Mouse (Mus musculus) CH12.LX (cell line): Measurements from ENCODE around the gene Gm20388. TPM values are rescaled to one million over a fixed set of nuclear protein-coding genes. Genes with fewer than 3 reads are reported as not detected.
A peak's percentile ranks its signal among the peaks of the same experiment; 100 is the strongest.

ENCODE experiments used
- DNase-seq: peaks from one replicate; pipeline ENCODE4 v3.0.0-alpha.2; 2013; ENCODE audit errors: extremely low read depth
- H3K27ac ChIP-seq: 2 replicates; pipeline ENCODE4 v1.5.1; 2012; ENCODE audit warnings: low read depth, mild to moderate bottlenecking, control low read depth, moderate library complexity; ENCODE audit not compliant: insufficient read depth
- H3K27me3 ChIP-seq: replicated peaks from 2 replicates; pipeline ENCODE3; 2012; ENCODE audit warnings: inconsistent platforms
- H3K36me3 ChIP-seq, 2 experiments: replicated peaks in 1 of 2; 2 replicates each; pipeline versions ENCODE3 to v1.6.1; 2012; ENCODE audit warnings: inconsistent platforms in 1 of 2, low read length in 1 of 2, mild to moderate bottlenecking in 1 of 2, mixed read lengths in 1 of 2, moderate library complexity in 1 of 2; ENCODE audit not compliant: control insufficient read depth in 1 of 2, insufficient read depth in 1 of 2
- H3K4me1 ChIP-seq, 2 experiments: 2 replicates each; pipeline ENCODE4 v1.6.1; 2012; ENCODE audit warnings: inconsistent platforms in 1 of 2, moderate library complexity in 1 of 2; ENCODE audit not compliant: insufficient read depth in 2 of 2, control insufficient read depth in 1 of 2
- H3K4me2 ChIP-seq: 2 replicates; pipeline ENCODE4 v1.6.1; 2012; ENCODE audit warnings: low read depth, mild to moderate bottlenecking, control low read depth; ENCODE audit not compliant: poor library complexity, insufficient read depth, severe bottlenecking
- H3K4me3 ChIP-seq, 3 experiments: fragments of 150-350 bp in 1 of 3; sonication (generic) in 1 of 3; replicated peaks in 1 of 3; 2 replicates each; pipeline versions ENCODE3 to v1.5.1; 2011 to 2012; ENCODE audit warnings: low read depth in 2 of 3, low read length in 2 of 3, mild to moderate bottlenecking in 2 of 3, moderate library complexity in 2 of 3, control low read depth in 1 of 3, improper control_type of control experiment in 1 of 3, inconsistent platforms in 1 of 3, mixed read lengths in 1 of 3; ENCODE audit not compliant: poor library complexity in 1 of 3
- H3K79me2 ChIP-seq: replicated peaks from 2 replicates; pipeline ENCODE4 v1.6.1; 2012; ENCODE audit warnings: mild to moderate bottlenecking, moderate library complexity; ENCODE audit not compliant: control insufficient read depth, poor library complexity, insufficient read depth, severe bottlenecking; ENCODE audit errors: extremely low read depth
- H3K9ac ChIP-seq: 2 replicates; pipeline ENCODE4 v1.6.1; 2012; ENCODE audit warnings: low read depth, mild to moderate bottlenecking, control low read depth, moderate library complexity; ENCODE audit not compliant: insufficient read depth
- H3K9me3 ChIP-seq: replicated peaks from 2 replicates; pipeline ENCODE3; 2012; ENCODE audit warnings: low read length, inconsistent platforms, mixed read lengths
- CHD1 ChIP-seq: IDR thresholded peaks from 2 replicates; pipeline ENCODE4 v1.6.1; 2012; ENCODE audit warnings: low read depth, low read length, improper control_type of control experiment, inconsistent platforms
- CTCF ChIP-seq, 2 experiments: IDR thresholded peaks in 1 of 2; conservative IDR thresholded peaks in 1 of 2; 2 replicates each; pipeline ENCODE4 v1.5.1; 2011 to 2012; ENCODE audit warnings: low read depth in 2 of 2, low read length in 2 of 2, improper control_type of control experiment in 1 of 2, inconsistent platforms in 1 of 2, mild to moderate bottlenecking in 1 of 2, moderate library complexity in 1 of 2
- ETS1 ChIP-seq: conservative IDR thresholded peaks from 2 replicates; pipeline ENCODE4 v1.6.1; 2012; ENCODE audit warnings: low read depth, mild to moderate bottlenecking, inconsistent platforms, low read length, improper control_type of control experiment, moderate library complexity
- IRF4 ChIP-seq: IDR thresholded peaks from 2 replicates; pipeline ENCODE4 v1.6.1; 2014; ENCODE audit warnings: low read depth, mild to moderate bottlenecking, inconsistent platforms, low read length, improper control_type of control experiment
- JUND ChIP-seq: conservative IDR thresholded peaks from 2 replicates; pipeline ENCODE4 v1.6.1; 2011; ENCODE audit warnings: low read depth, low read length, improper control_type of control experiment
- MAX ChIP-seq: IDR thresholded peaks from 2 replicates; pipeline ENCODE4 v1.6.1; 2011; ENCODE audit warnings: low read length, improper control_type of control experiment
- MAZ ChIP-seq: IDR thresholded peaks from 2 replicates; pipeline ENCODE4 v1.6.1; 2012; ENCODE audit warnings: low read depth, mild to moderate bottlenecking, inconsistent platforms, low read length, improper control_type of control experiment, moderate library complexity
- NELFE ChIP-seq: IDR thresholded peaks from 2 replicates; pipeline ENCODE4 v1.6.1; 2011; ENCODE audit warnings: low read depth, low read length, improper control_type of control experiment
- NRF1 ChIP-seq: IDR thresholded peaks from 2 replicates; pipeline ENCODE4 v1.6.1; 2014; ENCODE audit warnings: low read depth, mild to moderate bottlenecking, inconsistent platforms, low read length, improper control_type of control experiment, moderate library complexity
- POLR2A ChIP-seq: IDR thresholded peaks from 2 replicates; pipeline ENCODE4 v1.6.1; 2011; ENCODE audit warnings: low read depth, mild to moderate bottlenecking, improper control_type of control experiment, low read length
- POLR2AphosphoS2 ChIP-seq: IDR thresholded peaks from 2 replicates; pipeline ENCODE4 v1.6.1; 2011; ENCODE audit warnings: low read depth, low read length, improper control_type of control experiment
- RCOR1 ChIP-seq: conservative IDR thresholded peaks from 2 replicates; pipeline ENCODE4 v1.6.1; 2012; ENCODE audit warnings: low read depth, mild to moderate bottlenecking, inconsistent platforms, low read length, improper control_type of control experiment
- SMC3 ChIP-seq: IDR thresholded peaks from 2 replicates; pipeline ENCODE4 v1.6.1; 2011; ENCODE audit warnings: low read depth, low read length, improper control_type of control experiment
- TCF12 ChIP-seq: IDR thresholded peaks from 2 replicates; pipeline ENCODE4 v1.6.1; 2014; ENCODE audit warnings: low read depth, mild to moderate bottlenecking, inconsistent platforms, low read length, improper control_type of control experiment
- USF1 ChIP-seq: IDR thresholded peaks from 2 replicates; pipeline ENCODE4 v1.6.1; 2014; ENCODE audit warnings: low read depth, mild to moderate bottlenecking, inconsistent platforms, low read length, improper control_type of control experiment
- ZKSCAN1 ChIP-seq: IDR thresholded peaks from 2 replicates; pipeline ENCODE4 v1.6.1; 2012; ENCODE audit warnings: low read depth, inconsistent platforms, low read length, improper control_type of control experiment, borderline replicate concordance
- ZNF384 ChIP-seq: IDR thresholded peaks from 2 replicates; pipeline ENCODE4 v1.6.1; 2012; ENCODE audit warnings: low read depth, low read length, improper control_type of control experiment, inconsistent platforms
- dilution Hi-C: fragments of 300-500 bp; cut with MboI; formaldehyde crosslinking; loops from 2 replicates; pipeline ENCODE4 v1.14.3; 2020; ENCODE audit warnings: low sequenced_read_pairs; ENCODE audit not compliant: extremely low pct_unique_long_range_greater_than_20kb, extremely low pct_ligation_motif_present
- in situ Hi-C: fragments of 300-500 bp; cut with MboI; formaldehyde crosslinking; loops from 3 replicates; pipeline ENCODE4 v1.14.3; 2019; ENCODE audit warnings: low sequenced_read_pairs, low pct_ligation_motif_present, low pct_unique_long_range_greater_than_20kb, mixed read lengths
- polyA plus RNA-seq: library from polyadenylated mRNA; unstranded; fragments of >175 nt; gene quantifications from 2 replicates; pipeline ENCODE4 v1.2.1, GENCODE M21; 2012; ENCODE audit warnings: low read depth; ENCODE audit not compliant: insufficient read length
- total RNA-seq, 2 experiments: library from RNA; depleted of rRNA; stranded (reverse); fragments of 300-350 nt in 1 of 2; fragments of >200 nt in 1 of 2; gene quantifications; 2 replicates each; pipeline ENCODE4 v1.2.3; 2012 to 2014

Gene Gm20388
- total and polyA plus RNA-seq, 3 experiments = 14.8 to 26.3 (median 22.2) TPM

GRCm38 (mm10) chr8:120436491-120437030 is 525.9 kb downstream of the Gm20388 start (continued):
- TF ChIP-seq NRF1 = no peak
- peak; percentile 90 for TF ChIP-seq RCOR1
- no peak for TF ChIP-seq POLR2A
- TF ChIP-seq CHD1 = no peak
- TF ChIP-seq, all 38 proteins: peak for 19

- peak overlapping the region; percentile 95 for H3K27ac ChIP-seq
- no peak for TF ChIP-seq NELFE
- no peak for TF ChIP-seq SMC3
- no peak for TF ChIP-seq MAX
- TF ChIP-seq CTCF (conservative IDR thresholded peaks at IDR 0.05 in 1 of 2, IDR thresholded peaks at IDR 0.05 in 1 of 2; ENCODE audit: low read depth in 2 of 2, low read length in 2 of 2) = no peak
- no peak for TF ChIP-seq ZNF384
- no peak for TF ChIP-seq MAZ
- TF ChIP-seq ZKSCAN1 = no peak
- peak; percentile 6 for DNase-seq
- H3K9ac ChIP-seq = 0 out of 2 replicates have a peak overlapping the region, but pooled peaks have one; percentile 0
- peak overlapping the region; percentile 63 for H3K4me2 ChIP-seq
- H3K4me3 ChIP-seq = no peak overlapping the region
- no peaks in the 10 kb centered on the region for H3K79me2 ChIP-seq
- peaks cover 29 to 43% of the 10 kb centered on the region in 2 experiments for H3K4me1 ChIP-seq
- peaks cover 12% of the 10 kb centered on the region for H3K27me3 ChIP-seq
- in situ Hi-C loops = loop anchor here (5.0 kb wide), 1 partner anchor 35 kb away; no protein-coding TSS in a partner anchor
- dilution Hi-C loops = no loop called here
- no peaks in the 10 kb centered on the region for H3K36me3 ChIP-seq
- H3K9me3 ChIP-seq = peaks cover 15% of the 10 kb centered on the region
Measured at GRCm38 (mm10) chr8:120437207-120437606, 526.6 kb downstream of the Gm20388 start.

GRCm38 (mm10) chr8:120437666-120438395 is 527.2 kb downstream of the Gm20388 start:
- in situ Hi-C loops = loop anchor here (5.0 kb wide), 1 partner anchor 34 kb away; no protein-coding TSS in a partner anchor
- Histone ChIP-seq H3K27me3 (peaks cover 10% of the 10 kb centered on the region), H3K9me3 (peaks cover 15% of the 10 kb centered on the region), H3K4me2 (no peak overlapping the region), H3K79me2 (no peaks in the 10 kb centered on the region), H3K27ac (no peak overlapping the region), H3K36me3 (no peaks in the 10 kb centered on the region), H3K9ac (no peak overlapping the region), H3K4me1 (peaks cover 29 to 43% of the 10 kb centered on the region in 2 experiments), H3K4me3 (no peak overlapping the region)
- DNase-seq = no peak
- no peak for TF ChIP-seq ETS1
- TF ChIP-seq NELFE = no peak
- TF ChIP-seq IRF4 = no peak
- TF ChIP-seq POLR2A = no peak
- TF ChIP-seq POLR2AphosphoS2 = no peak
- TF ChIP-seq USF1 = no peak
- no peak for TF ChIP-seq TCF12
- TF ChIP-seq JUND = no peak
- dilution Hi-C loops = no loop called here
